Mouse (Mus musculus) limb, embryonic 15.5 days (tissue): ENCODE results near the gene Ptcd2. TPM values are rescaled to one million over a fixed set of nuclear protein-coding genes. Genes with fewer than 3 reads are reported as not detected.
A peak's percentile ranks its signal among the peaks of the same experiment; 100 is the strongest.

Source experiments
- ATAC-seq: fragments of 200-750 bp; cut with Nextera tagmentation; 2 replicates; pipeline ENCODE4 v1.8.0; 2017; ENCODE audit warnings: low read depth, moderate TSS enrichment; ENCODE audit not compliant: insufficient number of reproducible peaks, low FRiP score, low TSS enrichment
- H3K27ac ChIP-seq: fragments of 300-500 bp; sonication (generic); 2 replicates; pipeline ENCODE4 v1.5.1; 2015; ENCODE audit warnings: moderate library complexity, mild to moderate bottlenecking, inconsistent platforms
- H3K27me3 ChIP-seq: fragments of 300-500 bp; sonication (generic); 2 replicates; pipeline ENCODE4 v1.6.1; 2015; ENCODE audit warnings: inconsistent platforms
- H3K36me3 ChIP-seq: fragments of 300-500 bp; sonication (generic); 2 replicates; pipeline ENCODE4 v1.6.1; 2015; ENCODE audit warnings: inconsistent platforms
- H3K4me1 ChIP-seq: fragments of 300-500 bp; sonication (generic); 2 replicates; pipeline ENCODE4 v1.6.1; 2015; ENCODE audit warnings: inconsistent platforms
- H3K4me2 ChIP-seq: fragments of 300-500 bp; sonication (generic); 2 replicates; pipeline ENCODE4 v1.6.1; 2015; ENCODE audit warnings: mild to moderate bottlenecking, inconsistent platforms
- H3K4me3 ChIP-seq: fragments of 300-500 bp; sonication (generic); 2 replicates; pipeline ENCODE4 v1.5.1; 2015; ENCODE audit warnings: mild to moderate bottlenecking, inconsistent platforms
- H3K9ac ChIP-seq: fragments of 300-500 bp; sonication (generic); 2 replicates; pipeline ENCODE4 v1.6.1; 2015; ENCODE audit warnings: inconsistent platforms
- H3K9me3 ChIP-seq: fragments of 300-500 bp; sonication (generic); 2 replicates; pipeline ENCODE4 v1.6.1; 2016; ENCODE audit warnings: inconsistent platforms
- WGBS: fragments of 180-500 bp; shearing (Covaris S2); methylation state at CpG from one replicate; pipeline ENCODE4 v1.1.7; 2015; 5-methylcytosine and 5-hydroxymethylcytosine counted together
- polyA plus RNA-seq: library from polyadenylated mRNA; unstranded; fragments of >200 nt; fragmentation: Nextera tagmentation; extraction: Ambion mirVana; gene quantifications from 2 replicates; pipeline ENCODE4 v1.2.1, GENCODE M21; 2015

Ptcd2 gene
- polyA plus RNA-seq, 1 experiment from 2014 or later, result 40.3 TPM

GRCm38 (mm10) chr13:99374191-99374590 is 29.7 kb upstream of the Ptcd2 start:
- no peak overlapping the region for H3K4me2 ChIP-seq
- no peaks in the 10 kb centered on the region for H3K4me1 ChIP-seq
- no peak overlapping the region for H3K9ac ChIP-seq
- ATAC-seq, result no peak
- H3K9me3 ChIP-seq, result no peaks in the 10 kb centered on the region
- H3K36me3 ChIP-seq, result 0 out of 2 replicates have a peak, but pooled peaks cover 4% of the 10 kb centered on the region
- H3K4me3 ChIP-seq, result no peak overlapping the region
- WGBS, result 48% methylated on average over 4 of the region's 4 CpGs
- no peaks in the 10 kb centered on the region for H3K27me3 ChIP-seq
- no peak overlapping the region; the same call in 1 of the 2 replicates for H3K27ac ChIP-seq

GRCm38 (mm10) chr13:99373684-99374083 is 29.2 kb upstream of the Ptcd2 start:
- Histone ChIP-seq H3K9me3 (no peaks in the 10 kb centered on the region), H3K4me3 (no peak overlapping the region), H3K27me3 (no peaks in the 10 kb centered on the region), H3K4me1 (no peaks in the 10 kb centered on the region), H3K4me2 (no peak overlapping the region), H3K27ac (peak overlapping the region; percentile 24; the same call in 1 of the 2 replicates), H3K9ac (no peak overlapping the region), H3K36me3 (0 out of 2 replicates have a peak, but pooled peaks cover 4% of the 10 kb centered on the region)
- ATAC-seq, result no peak
- WGBS, result 66% methylated on average over 7 of the region's 7 CpGs

GRCm38 (mm10) chr13:99371285-99371684 is 26.8 kb upstream of the Ptcd2 start:
- Histone ChIP-seq H3K27me3 (no peaks in the 10 kb centered on the region), H3K4me2 (no peak overlapping the region), H3K4me1 (no peaks in the 10 kb centered on the region), H3K27ac (no peak overlapping the region), H3K9me3 (no peaks in the 10 kb centered on the region), H3K4me3 (no peak overlapping the region), H3K9ac (no peak overlapping the region), H3K36me3 (peaks cover 15% of the 10 kb centered on the region; the same call in 1 of the 2 replicates)
- 92% methylated on average over 5 of the region's 5 CpGs for WGBS
- ATAC-seq, result no peak

- Histone ChIP-seq H3K4me2 (no peak overlapping the region), H3K27me3 (no peaks in the 10 kb centered on the region), H3K9me3 (no peaks in the 10 kb centered on the region), H3K27ac (no peak overlapping the region), H3K4me1 (no peaks in the 10 kb centered on the region), H3K9ac (no peak overlapping the region), H3K4me3 (no peak overlapping the region), H3K36me3 (peaks cover 31% of the 10 kb centered on the region)
- WGBS, result 77% methylated on average over 12 of the region's 12 CpGs
- ATAC-seq, result no peak
Measured at GRCm38 (mm10) chr13:99369103-99369502, 24.6 kb upstream of the Ptcd2 start.

- Histone ChIP-seq H3K9me3 (no peaks in the 10 kb centered on the region), H3K4me3 (no peak overlapping the region), H3K27me3 (no peaks in the 10 kb centered on the region), H3K27ac (no peak overlapping the region), H3K9ac (no peak overlapping the region), H3K36me3 (peaks cover 33% of the 10 kb centered on the region), H3K4me1 (no peaks in the 10 kb centered on the region), H3K4me2 (no peak overlapping the region)
- 88% methylated on average over 12 of the region's 12 CpGs for WGBS
- no peak for ATAC-seq
Measured at GRCm38 (mm10) chr13:99367554-99368174, 23.2 kb upstream of the Ptcd2 start.

GRCm38 (mm10) chr13:99366422-99367175 is 22.1 kb upstream of the Ptcd2 start:
- H3K27ac ChIP-seq, result no peak overlapping the region
- H3K9ac ChIP-seq, result no peak overlapping the region
- no peaks in the 10 kb centered on the region for H3K9me3 ChIP-seq
- 77% methylated on average over 5 of the region's 5 CpGs for WGBS
- no peaks in the 10 kb centered on the region for H3K4me1 ChIP-seq
- H3K4me3 ChIP-seq, result no peak overlapping the region
- no peaks in the 10 kb centered on the region for H3K27me3 ChIP-seq
- no peak overlapping the region for H3K4me2 ChIP-seq
- peaks cover 37% of the 10 kb centered on the region for H3K36me3 ChIP-seq
- no peak for ATAC-seq

GRCm38 (mm10) chr13:99363866-99364265 is 19.4 kb upstream of the Ptcd2 start:
- Histone ChIP-seq H3K36me3 (peaks cover 41% of the 10 kb centered on the region), H3K4me2 (no peak overlapping the region), H3K9me3 (no peaks in the 10 kb centered on the region), H3K27ac (no peak overlapping the region), H3K27me3 (no peaks in the 10 kb centered on the region), H3K4me1 (no peaks in the 10 kb centered on the region), H3K4me3 (no peak overlapping the region), H3K9ac (no peak overlapping the region)
- ATAC-seq, result no peak
- WGBS, result 49% methylated on average over 4 of the region's 4 CpGs

- H3K27me3 ChIP-seq, result no peaks in the 10 kb centered on the region
- no peak for ATAC-seq
Measured at GRCm38 (mm10) chr13:99358921-99359320, 14.4 kb upstream of the Ptcd2 start.

GRCm38 (mm10) chr13:99356428-99357265 is 12.1 kb upstream of the Ptcd2 start:
- Histone ChIP-seq H3K36me3 (peaks cover 23% of the 10 kb centered on the region; the same call in 1 of the 2 replicates), H3K4me2 (no peak overlapping the region), H3K27me3 (no peaks in the 10 kb centered on the region), H3K9me3 (no peaks in the 10 kb centered on the region), H3K4me1 (peaks cover 5% of the 10 kb centered on the region; the same call in 1 of the 2 replicates), H3K27ac (no peak overlapping the region), H3K4me3 (no peak overlapping the region), H3K9ac (no peak overlapping the region)
- 47% methylated on average over 9 of the region's 9 CpGs for WGBS
- no peak for ATAC-seq

More at GRCm38 (mm10) chr13:99358921-99359320, 14.4 kb upstream of the Ptcd2 start:
- Histone ChIP-seq H3K4me1 (0 out of 2 replicates have a peak, but pooled peaks cover under 1% of the 10 kb centered on the region), H3K9me3 (no peaks in the 10 kb centered on the region), H3K4me3 (no peak overlapping the region), H3K27ac (no peak overlapping the region), H3K36me3 (peaks cover 26% of the 10 kb centered on the region; the same call in 1 of the 2 replicates), H3K9ac (no peak overlapping the region), H3K4me2 (no peak overlapping the region)
- WGBS, result 84% methylated on average over 14 of the region's 14 CpGs

GRCm38 (mm10) chr13:99355861-99356260 is 11.4 kb upstream of the Ptcd2 start:
- no peak for ATAC-seq
- H3K4me1 ChIP-seq, result peaks cover 5% of the 10 kb centered on the region; the same call in 1 of the 2 replicates
- WGBS, result 71% methylated on average over 7 of the region's 7 CpGs

GRCm38 (mm10) chr13:99355072-99355471 is 10.6 kb upstream of the Ptcd2 start:
- H3K27me3 ChIP-seq, result no peaks in the 10 kb centered on the region
- H3K4me1 ChIP-seq, result peaks cover 5% of the 10 kb centered on the region; the same call in 1 of the 2 replicates
- WGBS, result 89% methylated on average over 6 of the region's 6 CpGs
- H3K36me3 ChIP-seq, result peaks cover 33% of the 10 kb centered on the region
- ATAC-seq, result no peak
- H3K4me3 ChIP-seq, result no peak overlapping the region
- no peak overlapping the region for H3K4me2 ChIP-seq
- no peak overlapping the region for H3K27ac ChIP-seq
- H3K9ac ChIP-seq, result no peak overlapping the region
- no peaks in the 10 kb centered on the region for H3K9me3 ChIP-seq

More at GRCm38 (mm10) chr13:99355861-99356260, 11.4 kb upstream of the Ptcd2 start:
- Histone ChIP-seq H3K27ac (no peak overlapping the region), H3K27me3 (no peaks in the 10 kb centered on the region), H3K9me3 (no peaks in the 10 kb centered on the region), H3K9ac (no peak overlapping the region), H3K36me3 (peaks cover 30% of the 10 kb centered on the region), H3K4me2 (no peak overlapping the region), H3K4me3 (no peak overlapping the region)
